Mouse (Mus musculus): ENCODE measurements around the gene Lipt1. TPM values are rescaled to one million over a fixed set of nuclear protein-coding genes. Genes with fewer than 3 reads are reported as not detected.

Gene Lipt1
- polyA plus RNA-seq, 1 experiment from 2014 or later = 7.2 TPM

- H3K9me3 ChIP-seq = no peaks in the 10 kb centered on the region
- peaks cover 12% of the 10 kb centered on the region for H3K4me1 ChIP-seq (replicated peaks)
- peak overlapping the region; percentile 69 for H3K4me2 ChIP-seq (replicated peaks)
- H3K27me3 ChIP-seq = peaks cover 15% of the 10 kb centered on the region
- H3K9ac ChIP-seq (replicated peaks) = peak overlapping the region; percentile 61
- 6% methylated on average over 33 of the region's 33 CpGs for WGBS
- peak; percentile 94 for ATAC-seq
- peak overlapping the region; percentile 71 for H3K27ac ChIP-seq
- H3K36me3 ChIP-seq = peaks cover 27% of the 10 kb centered on the region
- H3K4me3 ChIP-seq (replicated peaks) = peak overlapping the region; percentile 55
Measured at GRCm38 (mm10) chr1:37872131-37873067, 861 bp downstream of the Lipt1 start.

- Histone ChIP-seq H3K4me3 (replicated peaks) (0 out of 2 replicates have a peak overlapping the region, but pooled peaks have one; percentile 55), H3K4me2 (replicated peaks) (peak overlapping the region; percentile 69), H3K27ac (no peak overlapping the region), H3K4me1 (replicated peaks) (peaks cover 12% of the 10 kb centered on the region), H3K27me3 (peaks cover 11% of the 10 kb centered on the region), H3K9ac (replicated peaks) (no peak overlapping the region), H3K9me3 (no peaks in the 10 kb centered on the region), H3K36me3 (peaks cover 35% of the 10 kb centered on the region)
- no peak for ATAC-seq
- WGBS = 94% methylated on average over 4 of the region's 4 CpGs
Measured at GRCm38 (mm10) chr1:37873157-37873556, 1.6 kb downstream of the Lipt1 start.

- no peak for ATAC-seq
- no peak overlapping the region for H3K9ac ChIP-seq (replicated peaks)
- no peaks in the 10 kb centered on the region for H3K9me3 ChIP-seq
- no peak overlapping the region for H3K4me3 ChIP-seq (replicated peaks)
- no peak overlapping the region for H3K27ac ChIP-seq
- 97% methylated on average over 13 of the region's 13 CpGs for WGBS
- H3K36me3 ChIP-seq = peaks cover 64% of the 10 kb centered on the region
- H3K27me3 ChIP-seq = no peaks in the 10 kb centered on the region
- H3K4me1 ChIP-seq (replicated peaks) = peaks cover 3% of the 10 kb centered on the region; the same call in 1 of the 2 replicates
- H3K4me2 ChIP-seq (replicated peaks) = no peak overlapping the region
Measured at GRCm38 (mm10) chr1:37877736-37878460, 6.4 kb downstream of the Lipt1 start.

- no peak overlapping the region for H3K4me2 ChIP-seq (replicated peaks)
- no peak overlapping the region for H3K4me3 ChIP-seq (replicated peaks)
- H3K9me3 ChIP-seq = no peaks in the 10 kb centered on the region
- no peak overlapping the region for H3K9ac ChIP-seq (replicated peaks)
- H3K36me3 ChIP-seq = peaks cover 43% of the 10 kb centered on the region
- no peaks in the 10 kb centered on the region for H3K27me3 ChIP-seq
- 97% methylated on average over 4 of the region's 4 CpGs for WGBS
- ATAC-seq = no peak
- no peaks in the 10 kb centered on the region for H3K4me1 ChIP-seq (replicated peaks)
- H3K27ac ChIP-seq = no peak overlapping the region
Measured at GRCm38 (mm10) chr1:37883411-37883810, 11.9 kb downstream of the Lipt1 start.

- H3K27ac ChIP-seq = no peak overlapping the region
- no peak overlapping the region for H3K4me3 ChIP-seq (replicated peaks)
- no peak for ATAC-seq
- peaks cover 33% of the 10 kb centered on the region for H3K36me3 ChIP-seq
- no peaks in the 10 kb centered on the region for H3K9me3 ChIP-seq
- H3K27me3 ChIP-seq = no peaks in the 10 kb centered on the region
- 77% methylated on average over 4 of the region's 4 CpGs for WGBS
- peaks cover 5% of the 10 kb centered on the region for H3K4me1 ChIP-seq (replicated peaks)
- H3K4me2 ChIP-seq (replicated peaks) = no peak overlapping the region
- no peak overlapping the region for H3K9ac ChIP-seq (replicated peaks)
Measured at GRCm38 (mm10) chr1:37884451-37884850, 12.9 kb downstream of the Lipt1 start.

GRCm38 (mm10) chr1:37889206-37889605, 17.7 kb downstream of the Lipt1 start:
- peaks cover 27% of the 10 kb centered on the region for H3K4me1 ChIP-seq (replicated peaks)
- no peak overlapping the region for H3K27ac ChIP-seq
- no peaks in the 10 kb centered on the region for H3K27me3 ChIP-seq
- no peak for ATAC-seq
- peak overlapping the region; percentile 77; the same call in 1 of the 2 replicates for H3K9ac ChIP-seq (replicated peaks)
- peak overlapping the region; percentile 65 for H3K4me2 ChIP-seq (replicated peaks)
- H3K36me3 ChIP-seq = peaks cover 9% of the 10 kb centered on the region
- peak overlapping the region; percentile 65 for H3K4me3 ChIP-seq (replicated peaks)
- H3K9me3 ChIP-seq = no peaks in the 10 kb centered on the region
- 82% methylated on average over 7 of the region's 7 CpGs for WGBS

- Histone ChIP-seq H3K27ac (0 out of 2 replicates have a peak within 1 kb of the TSS, but pooled peaks have one; percentile 25), H3K4me2 (replicated peaks) (peak within 1 kb of the TSS; percentile 65), H3K4me1 (replicated peaks) (peaks cover 27% of the 10 kb centered on the region), H3K27me3 (no peaks in the 10 kb centered on the region), H3K36me3 (peaks cover 14% of the 10 kb centered on the region), H3K4me3 (replicated peaks) (peak within 1 kb of the TSS; percentile 65), H3K9me3 (no peaks in the 10 kb centered on the region), H3K9ac (replicated peaks) (peak within 1 kb of the TSS; percentile 77)
- under 1% methylated on average over 41 of the region's 41 CpGs for WGBS
- peak; percentile 95 for ATAC-seq
Measured at GRCm38 (mm10) chr1:37890025-37890652, 18.6 kb downstream of the Lipt1 start, which contains the start of the genes Mitd1 and Mrpl30. Gene Mitd1, minus strand, starts transcription at chr1:37890411. Gene Mrpl30, plus strand, starts transcription at chr1:37890477.

- Histone ChIP-seq H3K9ac (replicated peaks) (no peak overlapping the region), H3K27me3 (no peaks in the 10 kb centered on the region), H3K27ac (no peak overlapping the region), H3K4me3 (replicated peaks) (peak overlapping the region; percentile 65), H3K9me3 (no peaks in the 10 kb centered on the region), H3K36me3 (peaks cover 25% of the 10 kb centered on the region), H3K4me2 (replicated peaks) (peak overlapping the region; percentile 65), H3K4me1 (replicated peaks) (peaks cover 27% of the 10 kb centered on the region)
- no peak for ATAC-seq
- WGBS = 81% methylated on average over 3 of the region's 3 CpGs
Measured at GRCm38 (mm10) chr1:37891400-37891799, 19.9 kb downstream of the Lipt1 start.

- no peaks in the 10 kb centered on the region for H3K27me3 ChIP-seq
- peaks cover 53% of the 10 kb centered on the region for H3K36me3 ChIP-seq
- no peak overlapping the region for H3K9ac ChIP-seq (replicated peaks)
- no peak overlapping the region for H3K4me2 ChIP-seq (replicated peaks)
- H3K9me3 ChIP-seq = no peaks in the 10 kb centered on the region
- H3K27ac ChIP-seq = no peak overlapping the region
- no peak for ATAC-seq
- peaks cover 20% of the 10 kb centered on the region for H3K4me1 ChIP-seq (replicated peaks)
- H3K4me3 ChIP-seq (replicated peaks) = no peak overlapping the region
Measured at GRCm38 (mm10) chr1:37894606-37895005, 23.1 kb downstream of the Lipt1 start.

- WGBS = 91% methylated on average over 4 of the region's 4 CpGs
Measured at GRCm38 (mm10) chr1:37899816-37900215, 28.3 kb downstream of the Lipt1 start.

GRCm38 (mm10) chr1:37900288-37900687, 28.8 kb downstream of the Lipt1 start:
- H3K36me3 ChIP-seq = peaks cover 50% of the 10 kb centered on the region
- no peaks in the 10 kb centered on the region for H3K27me3 ChIP-seq
- no peak overlapping the region for H3K27ac ChIP-seq
- ATAC-seq = no peak
- H3K4me1 ChIP-seq (replicated peaks) = no peaks in the 10 kb centered on the region
- 59% methylated on average over 6 of the region's 6 CpGs for WGBS
- H3K4me2 ChIP-seq (replicated peaks) = no peak overlapping the region
- no peaks in the 10 kb centered on the region for H3K9me3 ChIP-seq
- no peak overlapping the region for H3K4me3 ChIP-seq (replicated peaks)
- no peak overlapping the region for H3K9ac ChIP-seq (replicated peaks)

More at GRCm38 (mm10) chr1:37899816-37900215, 28.3 kb downstream of the Lipt1 start:
- no peak overlapping the region for H3K4me2 ChIP-seq (replicated peaks)
- no peaks in the 10 kb centered on the region for H3K4me1 ChIP-seq (replicated peaks)
- H3K27me3 ChIP-seq = no peaks in the 10 kb centered on the region
- no peaks in the 10 kb centered on the region for H3K9me3 ChIP-seq
- H3K36me3 ChIP-seq = peaks cover 53% of the 10 kb centered on the region
- no peak overlapping the region for H3K9ac ChIP-seq (replicated peaks)
- ATAC-seq = no peak
- H3K4me3 ChIP-seq (replicated peaks) = no peak overlapping the region
- no peak overlapping the region for H3K27ac ChIP-seq
